Mouse (Mus musculus) gastrocnemius, postnatal 25 days (tissue): ENCODE data around the gene Ss18l1. TPM values are rescaled to one million over a fixed set of nuclear protein-coding genes. Genes with fewer than 3 reads are reported as not detected.

ENCODE experiments used
- DNase-seq: peaks from one replicate; pipeline ENCODE4 v3.0.0; 2022
- total RNA-seq, 2 experiments: library from RNA; stranded (reverse); gene quantifications; 1 replicate in 1 of 2; 2 replicates in 1 of 2; pipeline ENCODE4 v1.2.3; 2021

Ss18l1 gene
- total RNA-seq, 2 experiments from 2014 or later = 1.7 to 2.2 TPM

DNA sequence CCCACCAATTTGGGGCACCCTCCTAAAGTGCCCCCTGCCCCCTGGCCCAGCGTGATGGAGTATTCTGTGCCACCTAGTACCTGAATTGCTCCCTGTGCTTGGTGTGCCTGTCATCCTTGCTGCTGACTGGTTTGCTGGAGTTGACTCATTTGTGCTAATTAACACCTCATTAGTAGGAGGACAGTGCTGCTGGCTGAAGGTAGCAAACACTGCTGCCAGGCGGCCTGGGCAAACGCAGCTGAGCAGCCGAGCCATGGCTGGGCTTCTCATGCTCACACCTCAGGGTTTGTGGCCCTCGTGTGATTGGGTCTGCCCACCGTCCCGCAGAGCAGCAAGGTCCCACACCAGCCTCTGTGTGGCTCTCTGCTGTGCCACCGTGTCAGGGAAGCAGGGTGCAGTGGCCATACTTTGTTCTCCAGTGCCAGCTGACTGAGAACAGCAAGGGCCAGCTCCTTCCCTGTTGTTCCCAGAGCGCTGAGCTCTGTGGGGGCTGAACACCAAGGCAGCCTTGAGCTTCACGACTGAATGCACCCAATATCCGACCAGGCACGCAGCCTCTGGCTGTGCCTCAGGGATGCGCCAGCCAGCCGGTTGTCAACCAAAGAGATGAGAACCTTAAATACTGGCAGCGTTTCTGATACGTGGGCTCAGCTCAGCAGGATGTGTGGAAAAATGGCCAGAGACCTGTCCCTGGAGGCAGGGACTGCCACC lies 43.8 kb downstream of the Ss18l1 start:
- no peak for DNase-seq

DNA sequence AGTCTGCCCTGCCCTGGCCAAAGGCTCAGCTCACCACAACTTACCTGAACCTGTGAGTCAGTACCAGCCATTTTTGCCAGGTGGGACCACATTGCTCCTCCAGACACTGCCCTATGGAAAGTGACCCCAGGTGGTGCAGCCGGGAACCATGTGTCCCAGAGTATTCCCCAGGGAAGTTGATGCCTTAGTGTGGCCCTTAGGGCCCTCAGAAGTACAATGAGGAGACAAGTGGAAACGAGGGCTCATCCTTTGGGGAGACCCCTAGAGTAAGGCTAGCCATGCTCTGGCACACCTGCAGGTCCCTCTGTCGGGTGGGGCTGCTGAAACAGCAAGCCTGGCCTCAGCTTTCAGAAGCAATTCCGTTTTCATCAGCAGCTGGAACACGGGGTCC lies 44.3 kb downstream of the Ss18l1 start:
- no peak for DNase-seq

DNA sequence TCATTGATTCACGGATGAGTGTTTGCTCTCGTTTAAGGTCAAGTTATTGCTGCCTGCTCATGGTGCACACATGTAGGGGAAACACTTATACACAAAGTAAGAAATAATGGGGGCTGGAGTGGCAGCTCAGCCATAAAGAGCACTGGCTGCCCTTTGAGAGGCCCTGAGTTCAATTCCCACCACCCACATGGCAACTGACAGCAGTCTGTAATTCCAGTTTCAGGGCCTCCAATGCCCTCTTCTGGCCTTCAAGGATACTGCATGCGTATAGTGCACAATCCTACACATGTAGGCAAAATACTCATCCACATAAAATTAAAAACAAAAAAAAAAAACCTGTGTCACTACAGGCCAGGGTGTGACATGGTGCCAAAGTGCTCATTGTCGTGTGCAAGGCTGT lies 45.2 kb downstream of the Ss18l1 start:
- DNase-seq = no peak

DNA sequence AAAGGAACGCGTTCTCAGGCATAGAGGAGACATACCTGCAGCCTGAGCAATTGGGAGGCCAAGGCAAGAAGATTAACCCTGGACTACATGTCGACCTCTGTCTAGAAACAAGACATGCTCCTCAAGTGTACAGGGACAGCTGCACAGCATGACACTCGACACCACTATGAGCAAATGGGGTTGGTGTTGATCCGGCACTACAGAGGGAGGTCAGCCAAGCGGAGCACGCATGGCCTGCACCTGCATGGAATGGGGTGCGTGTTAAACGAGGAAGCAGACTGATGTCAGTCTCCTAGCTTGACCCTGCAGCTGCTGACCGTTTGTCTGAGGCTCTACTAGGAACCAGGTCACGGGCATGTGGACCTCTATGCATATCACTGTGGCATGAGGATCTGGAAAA lies 48.0 kb downstream of the Ss18l1 start:
- no peak for DNase-seq

DNA sequence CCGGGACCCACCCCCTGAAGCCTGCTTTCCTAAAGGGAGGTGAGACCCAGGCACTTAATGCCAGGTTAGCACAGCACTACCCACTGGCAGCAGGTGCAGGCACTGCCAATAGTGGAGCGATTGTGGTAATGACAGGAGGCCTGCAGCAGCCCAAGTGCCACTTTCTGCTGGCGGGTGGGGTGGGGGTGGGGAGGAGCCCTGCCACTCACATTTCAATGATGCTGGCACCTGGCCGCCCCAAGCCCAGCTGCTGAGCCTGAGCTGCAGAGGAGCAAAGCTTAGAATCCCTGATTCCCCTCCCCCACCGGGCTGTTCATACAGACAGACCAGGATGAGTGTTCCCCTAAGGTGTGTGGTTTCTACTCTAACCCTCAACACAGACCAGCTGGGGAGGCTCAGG lies 53.4 kb downstream of the Ss18l1 start:
- no peak for DNase-seq

DNA sequence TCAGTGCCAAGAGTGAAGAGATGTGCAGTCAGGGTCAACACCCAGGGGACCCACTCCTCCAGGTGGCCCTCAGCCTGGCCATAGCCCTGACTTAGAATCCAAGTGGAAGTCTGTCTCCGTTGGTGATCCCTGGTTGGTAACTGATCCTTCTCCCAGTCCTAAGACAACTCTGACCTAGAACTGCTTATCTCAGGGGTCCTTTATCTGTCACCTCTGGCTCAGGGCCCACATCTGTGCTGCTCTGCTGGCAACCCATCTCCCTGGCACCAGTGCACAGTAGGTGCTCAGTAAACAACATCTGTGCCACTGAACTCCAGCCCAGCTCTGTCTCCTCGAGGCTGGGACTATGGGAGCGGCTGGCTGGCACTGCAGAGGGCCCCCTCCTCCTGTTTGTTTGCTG lies 55.3 kb downstream of the Ss18l1 start:
- DNase-seq = no peak

DNA sequence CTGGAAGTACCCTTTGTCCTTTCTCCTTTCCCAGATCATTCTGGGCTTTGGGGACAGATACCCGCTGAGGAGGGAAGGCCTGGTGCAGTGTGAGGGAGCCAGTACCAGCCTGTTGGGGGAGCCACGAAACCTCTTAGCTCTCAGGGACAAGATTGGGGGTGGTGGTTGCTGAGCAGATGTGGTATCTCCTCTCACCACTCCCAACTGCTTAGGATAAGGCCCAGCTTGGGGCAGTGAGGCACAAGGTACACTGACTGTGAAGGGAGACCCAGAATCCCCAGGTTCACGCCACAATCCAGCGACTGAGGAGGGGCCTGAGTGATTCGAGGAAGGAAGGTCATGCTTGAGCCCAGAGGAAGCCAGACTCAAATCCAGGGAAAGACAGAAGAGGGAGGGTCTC lies 55.9 kb downstream of the Ss18l1 start:
- DNase-seq = no peak

DNA sequence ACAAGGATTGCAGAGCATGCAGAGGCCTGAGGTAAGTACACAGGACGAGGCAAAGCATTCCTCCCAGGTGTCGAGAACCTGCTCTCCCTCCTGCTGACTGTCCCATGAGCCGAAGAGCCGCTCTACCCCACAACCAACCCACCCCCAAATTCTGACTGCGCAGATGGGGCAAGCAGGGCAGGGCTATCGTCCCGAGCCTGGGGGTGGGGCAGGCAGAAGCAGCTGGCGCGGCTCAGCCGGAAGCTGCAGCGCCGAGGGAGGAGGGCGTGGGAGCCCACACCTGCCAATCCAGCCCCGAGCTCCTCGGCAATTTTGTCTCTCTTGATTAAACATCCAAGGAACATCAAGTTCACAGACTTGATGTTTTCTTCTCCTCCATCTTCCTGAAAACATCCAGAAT lies 57.2 kb downstream of the Ss18l1 start:
- DNase-seq = no peak

DNA sequence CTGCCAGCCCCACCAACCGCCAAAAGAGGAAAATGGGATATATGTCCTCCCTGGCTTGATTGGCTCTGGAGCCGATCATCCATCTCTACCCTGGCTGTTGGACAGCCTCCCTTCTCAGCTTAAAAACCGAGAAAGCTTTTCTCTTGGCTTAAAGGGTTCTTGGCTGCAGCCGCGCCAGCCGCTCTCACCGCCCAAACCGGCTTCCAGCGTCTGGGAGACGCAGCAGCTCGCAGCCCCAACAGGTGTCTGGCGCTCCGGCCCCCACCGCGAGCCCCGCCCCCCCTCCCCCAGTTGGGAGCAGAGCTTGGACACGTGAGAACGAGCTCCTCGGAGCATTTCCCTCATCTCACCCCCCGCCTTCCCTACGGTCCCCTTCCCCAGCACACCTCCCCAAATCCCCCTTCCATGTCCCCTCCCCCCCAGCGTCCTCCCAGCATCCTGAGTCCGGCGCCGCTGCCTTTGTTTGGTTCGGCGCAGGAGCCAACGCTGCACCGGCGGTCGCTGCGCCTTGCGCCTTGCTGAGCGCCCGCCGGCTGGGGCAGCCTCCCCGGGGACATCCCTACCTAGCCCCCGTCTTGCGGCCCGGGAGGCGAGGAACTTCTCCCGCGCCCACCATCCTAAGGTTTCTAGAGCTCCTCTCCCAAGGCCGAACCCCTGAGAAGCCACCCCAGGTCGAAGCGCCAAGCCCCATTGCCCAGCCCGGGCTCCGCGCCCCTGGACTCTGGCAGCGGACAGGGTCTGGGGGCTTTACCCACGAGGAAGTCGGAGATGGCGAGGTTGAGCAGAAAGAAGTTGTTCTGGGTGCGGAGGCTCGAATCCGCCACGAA lies 61.1 kb downstream of the Ss18l1 start:
- no peak for DNase-seq

DNA sequence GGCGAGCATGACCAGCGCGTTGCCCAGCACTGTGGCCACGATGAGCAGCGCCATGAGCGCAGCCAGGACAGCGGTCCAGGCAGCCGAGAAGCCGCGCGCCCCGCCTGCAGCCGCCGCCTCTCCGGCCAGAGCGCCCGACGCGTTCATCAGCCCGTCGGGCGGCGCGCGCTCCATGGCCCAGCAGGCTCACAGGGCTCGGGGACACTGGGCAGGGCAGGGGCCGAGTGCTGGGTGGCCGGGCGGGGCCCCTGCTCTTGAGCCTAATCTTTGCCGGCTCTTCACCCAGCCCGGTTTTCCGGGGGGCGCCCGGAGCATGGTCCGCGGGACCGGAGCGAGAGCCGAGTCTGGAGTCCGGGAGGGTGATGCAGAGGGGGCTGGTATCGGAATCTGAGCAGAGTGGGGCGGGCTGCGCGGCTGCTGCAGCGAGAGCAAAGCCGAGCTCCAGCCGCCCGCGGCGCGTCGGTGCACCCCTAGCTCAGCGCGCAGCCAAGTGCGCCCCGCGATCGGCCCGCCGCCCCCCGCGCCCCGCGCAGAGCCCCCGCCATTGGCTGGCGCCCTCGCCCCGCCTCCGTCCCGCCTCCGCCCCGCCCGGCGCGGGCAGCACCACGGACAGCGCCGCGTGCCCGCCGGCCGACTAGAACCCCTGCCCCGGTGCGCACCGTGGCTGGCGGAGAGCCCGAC lies 61.8 kb downstream of the Ss18l1 start, which contains the start of gene Hrh3:
Gene Hrh3 (minus strand): TSS at position 511 of the 681 bp plus-strand sequence.
- peak; percentile 69 for DNase-seq

DNA sequence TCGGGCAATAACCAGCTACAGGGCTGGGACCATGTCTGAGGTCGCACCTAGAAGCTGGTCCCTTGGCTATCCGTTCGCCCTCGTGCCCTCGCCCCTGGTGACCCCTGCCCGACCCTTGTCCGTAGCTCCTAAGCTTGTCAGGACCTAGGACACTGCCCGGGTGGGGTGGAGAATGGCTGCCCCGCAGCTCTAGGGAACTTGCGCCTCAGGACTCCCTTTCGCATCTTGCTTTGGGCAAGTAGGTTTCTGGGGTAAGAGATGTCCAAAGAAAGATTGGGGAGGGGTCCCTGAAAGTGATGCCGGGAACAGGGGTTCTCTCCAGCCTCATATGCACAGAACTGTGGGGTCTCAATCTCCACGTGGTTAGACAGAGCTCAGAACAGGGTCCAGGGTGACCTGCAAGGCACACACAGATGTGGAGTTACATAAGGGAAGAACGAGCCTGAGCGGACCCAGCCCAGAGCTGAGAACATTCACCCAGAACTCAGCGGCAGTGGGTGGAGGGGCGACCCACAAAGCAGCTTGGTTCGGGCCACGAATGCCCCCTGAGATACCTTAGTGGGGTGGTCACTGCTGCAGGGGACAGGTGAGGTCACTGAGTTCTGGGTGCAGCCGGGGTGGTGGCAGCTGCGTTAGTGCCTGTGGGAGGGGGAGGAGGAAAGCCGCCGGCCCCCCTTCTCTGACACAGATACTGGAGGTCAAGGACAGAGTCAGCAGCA lies 62.5 kb downstream of the Ss18l1 start:
- no peak for DNase-seq

DNA sequence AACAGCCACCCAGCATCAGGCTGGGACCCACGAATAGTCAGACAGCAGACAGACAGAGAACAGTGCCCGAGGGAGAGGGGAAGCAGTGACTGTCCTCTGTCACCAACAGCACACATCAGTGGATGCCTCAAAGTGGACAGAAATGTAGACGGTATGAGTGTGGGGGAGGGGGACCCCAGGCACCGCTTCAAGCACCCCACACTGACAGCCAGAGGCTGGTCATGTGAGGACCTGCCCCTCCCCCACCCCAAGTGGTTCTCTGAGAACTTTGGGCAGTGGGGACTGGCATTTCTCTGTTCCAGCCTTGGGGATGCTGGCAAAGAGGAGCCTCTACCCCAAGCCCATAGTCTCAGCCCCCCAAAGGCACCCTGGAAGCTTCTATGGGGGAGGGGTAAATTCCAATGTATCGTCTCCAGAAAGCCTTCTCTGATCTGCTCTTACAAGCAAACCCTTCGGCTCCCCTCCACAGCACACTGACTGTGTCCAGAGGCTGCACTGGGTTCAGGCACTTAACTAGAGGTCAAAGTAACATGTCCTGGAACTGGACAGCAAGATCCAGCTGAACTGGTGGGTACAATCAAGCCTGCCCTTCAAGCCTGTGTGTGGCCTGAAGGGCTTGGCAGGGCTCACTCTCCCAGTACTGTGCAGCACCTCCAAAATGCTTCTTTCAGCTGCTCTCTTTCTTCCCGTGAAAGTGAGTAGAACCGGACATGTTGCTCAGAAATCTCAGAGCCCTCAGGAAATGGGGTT lies 63.3 kb downstream of the Ss18l1 start:
- DNase-seq = no peak

DNA sequence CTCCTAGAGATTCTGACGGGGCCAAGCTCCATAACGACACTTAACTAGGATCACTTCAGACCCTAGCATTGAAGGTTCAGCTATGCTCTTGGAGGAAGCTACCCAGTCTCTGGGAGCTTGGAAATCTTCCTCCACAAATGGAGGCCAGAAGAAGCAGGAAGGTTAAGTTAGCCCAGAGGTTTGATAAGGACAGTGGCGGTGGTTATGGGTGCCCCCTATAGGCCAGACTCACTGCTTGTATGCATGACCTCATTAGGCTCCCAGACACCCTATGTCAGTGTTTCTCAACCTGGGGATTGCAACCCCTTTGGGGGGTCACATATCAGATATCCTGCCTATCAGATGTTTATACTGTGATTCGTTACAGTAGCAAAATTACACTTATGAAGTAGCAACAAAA lies 64.8 kb downstream of the Ss18l1 start:
- no peak for DNase-seq

DNA sequence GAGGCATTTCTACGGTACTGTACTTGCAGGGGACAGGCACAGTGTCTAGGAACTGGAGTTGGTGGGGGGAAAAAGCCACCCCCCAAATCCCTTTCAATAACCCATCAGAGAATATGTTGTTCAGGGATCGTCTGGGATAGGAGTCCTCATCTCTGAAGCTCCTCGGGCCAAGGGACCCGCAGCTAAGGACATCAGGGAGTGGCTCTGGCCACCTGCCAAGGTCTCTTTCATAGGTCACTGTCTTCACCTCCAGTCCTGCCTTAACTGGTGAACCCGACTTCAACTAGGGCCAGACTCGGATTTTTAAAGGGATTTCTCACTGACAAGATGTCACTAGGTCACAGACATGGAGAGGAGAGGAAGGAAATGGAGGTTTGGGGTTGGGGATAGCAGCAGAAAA lies 66.0 kb downstream of the Ss18l1 start:
- DNase-seq = no peak

DNA sequence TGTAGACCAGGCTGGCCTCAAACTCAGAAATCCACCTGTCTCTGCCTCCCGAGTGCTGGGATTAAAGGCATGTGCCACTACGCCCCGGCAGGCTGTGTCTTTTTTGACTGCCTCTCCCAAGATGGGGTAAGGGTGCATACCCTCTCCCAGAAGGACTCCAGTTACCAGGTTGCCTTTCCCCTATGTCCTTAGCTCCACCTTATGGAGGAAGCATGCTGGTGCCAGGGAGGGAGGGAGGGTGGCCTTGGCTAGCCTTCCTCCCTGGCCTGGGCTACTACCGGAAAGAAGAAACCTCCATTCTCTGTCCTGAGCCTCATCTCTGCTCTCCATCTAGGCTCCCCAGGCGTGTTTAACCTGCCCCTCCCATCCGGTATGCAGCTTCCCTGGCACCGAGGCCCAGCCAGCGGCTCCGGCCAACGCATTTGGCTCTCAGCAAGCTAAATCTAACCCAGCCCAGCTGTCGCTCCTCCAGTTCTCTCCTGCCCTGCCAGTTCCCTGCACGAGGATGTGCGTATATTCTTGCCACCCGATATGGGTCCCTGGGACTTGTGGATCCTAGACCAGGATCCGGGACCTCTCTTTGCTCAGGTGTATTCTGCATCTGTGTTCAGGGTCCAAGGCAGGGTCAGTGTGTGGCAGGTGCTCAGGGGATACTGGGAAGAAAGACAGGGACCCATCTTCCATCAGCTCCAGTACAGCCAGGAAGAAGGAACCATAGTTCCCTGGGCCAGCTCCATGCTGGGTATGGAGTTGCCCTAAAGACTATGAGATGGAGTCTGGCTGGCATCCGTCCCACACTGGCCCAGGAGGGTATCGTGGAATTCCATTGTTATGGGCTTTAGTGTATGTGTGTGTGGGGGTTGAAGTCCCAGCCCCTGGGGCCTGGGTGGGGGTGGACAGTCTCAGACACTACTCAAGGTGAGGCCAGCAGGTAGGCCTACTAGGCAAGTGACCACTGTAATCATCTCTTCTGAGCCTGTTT lies 71.9 kb downstream of the Ss18l1 start:
- peak; percentile 93 for DNase-seq

DNA sequence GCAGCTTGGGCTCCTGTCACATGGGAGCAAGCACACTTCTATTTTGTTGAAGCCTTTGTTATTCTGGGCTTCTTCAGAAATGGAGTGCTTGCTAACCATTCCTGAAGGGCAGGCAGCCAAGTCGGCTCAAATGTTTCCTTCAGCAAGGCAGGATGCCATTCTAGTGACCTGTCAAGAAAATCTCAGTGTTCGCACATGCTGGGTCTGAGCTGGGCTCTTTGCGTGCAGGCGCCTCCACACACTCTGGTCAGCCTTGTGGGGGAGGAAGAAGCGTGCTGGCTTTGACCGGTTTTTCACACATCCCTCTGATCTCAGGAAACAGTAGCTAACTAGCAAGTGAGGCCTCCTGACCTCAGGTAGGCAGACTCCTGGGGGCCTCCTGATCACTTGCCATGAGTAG lies 73.0 kb downstream of the Ss18l1 start:
- DNase-seq = no peak

DNA sequence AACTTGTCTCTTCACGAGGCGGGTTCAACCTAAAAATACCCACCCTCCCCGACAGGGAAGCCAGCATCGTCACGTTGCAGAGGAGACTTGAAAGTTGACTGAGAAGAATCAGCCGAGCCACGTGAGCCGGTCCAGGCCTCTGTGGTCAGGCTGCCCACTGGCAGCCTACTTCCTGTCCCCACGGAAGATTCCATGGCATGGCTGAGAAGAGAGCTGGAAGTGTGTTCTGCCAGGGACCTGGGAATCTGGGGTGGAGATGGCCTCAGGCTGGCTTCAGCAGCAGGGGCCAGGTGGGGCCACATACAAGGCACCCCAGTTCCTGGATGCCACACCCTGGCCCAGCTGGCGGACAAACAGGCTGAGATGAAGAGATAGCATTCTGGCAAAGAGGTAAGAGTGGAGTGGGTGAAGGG lies 73.8 kb downstream of the Ss18l1 start:
- no peak for DNase-seq

DNA sequence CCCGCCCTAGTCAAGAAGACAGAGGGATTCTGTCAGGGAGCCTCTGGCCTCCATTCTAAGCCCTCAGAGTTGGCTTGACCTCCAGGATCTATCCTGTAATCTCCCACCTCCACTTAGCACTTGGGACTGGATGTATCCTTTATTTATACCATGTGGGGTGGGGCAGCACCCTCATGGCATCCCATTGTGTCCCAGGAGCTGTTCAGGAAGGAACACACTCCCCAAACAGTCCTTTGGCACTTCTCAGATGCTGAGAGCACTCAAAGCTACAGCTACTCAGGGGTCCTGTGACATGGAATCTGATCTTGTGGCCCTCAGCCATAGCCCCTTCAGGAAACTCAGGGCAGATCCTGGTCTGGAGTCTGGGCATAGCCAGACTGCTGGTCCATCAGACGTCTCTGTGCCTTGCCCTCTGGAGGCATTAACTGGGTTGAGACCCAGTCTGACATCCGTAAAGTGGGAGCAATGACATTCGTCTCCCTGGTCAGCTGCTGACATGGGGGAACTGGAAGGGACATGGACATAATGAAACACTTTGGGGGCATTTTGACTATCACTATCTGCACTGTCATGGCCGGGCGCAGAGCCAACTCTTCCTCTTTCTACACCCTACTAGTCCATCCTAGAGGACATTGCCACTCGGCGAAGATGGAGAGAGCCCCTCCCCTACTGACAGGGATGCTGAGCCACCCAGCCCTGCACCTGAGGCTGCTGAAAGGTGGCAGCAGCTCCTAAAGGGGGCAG lies 74.6 kb downstream of the Ss18l1 start:
- no peak for DNase-seq

DNA sequence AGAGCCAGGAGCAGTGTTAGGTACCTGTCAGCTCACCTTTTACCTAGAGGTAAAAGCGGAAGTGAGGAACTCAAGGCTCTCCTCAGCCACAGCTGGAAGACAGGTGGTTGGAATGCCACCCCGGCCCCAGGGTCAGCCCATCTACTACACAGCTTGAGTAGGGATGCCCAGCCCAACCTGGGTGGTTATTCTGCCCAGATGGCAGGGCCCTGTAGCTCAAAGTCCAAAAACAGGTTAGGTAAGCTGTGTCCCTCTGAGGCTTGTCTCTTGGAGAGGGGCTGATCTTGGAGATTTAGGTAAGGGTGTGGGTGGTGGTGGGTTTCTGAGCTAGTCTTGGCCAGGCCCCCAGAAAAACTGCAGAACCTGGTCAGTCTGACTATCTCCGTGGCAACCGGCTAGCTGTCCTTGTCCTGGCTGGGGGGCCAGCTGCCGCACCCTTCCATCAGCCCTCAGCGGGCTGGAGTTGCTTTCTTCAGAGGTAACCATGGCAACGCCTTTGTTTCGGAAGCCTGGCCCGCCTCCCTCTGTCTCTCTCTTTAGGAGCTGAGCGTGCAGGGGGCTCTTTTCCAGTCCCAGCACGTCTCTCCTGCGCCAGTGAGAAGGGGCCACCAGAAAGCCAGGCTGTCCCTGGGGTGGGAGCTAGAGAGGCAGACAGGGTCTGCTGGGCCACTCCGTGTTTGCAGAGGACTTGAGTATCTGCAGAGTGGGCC lies 75.3 kb downstream of the Ss18l1 start:
- DNase-seq = no peak
